Mouse (Mus musculus) limb, embryonic 10.5 days (tissue): ENCODE data around the gene Drc1. TPM values are rescaled to one million over a fixed set of nuclear protein-coding genes. Genes with fewer than 3 reads are reported as not detected.
A peak's percentile ranks its signal among the peaks of the same experiment; 100 is the strongest.

Experiments used
- DNase-seq: peaks from one replicate; pipeline ENCODE4 v3.0.0-alpha.2; 2017; ENCODE audit warnings: low spot score
- H3K27ac ChIP-seq: fragments of 300-500 bp; sonication (generic); 2 replicates; pipeline ENCODE4 v1.5.1; 2016; ENCODE audit warnings: mild to moderate bottlenecking
- H3K27me3 ChIP-seq: fragments of 300-500 bp; sonication (generic); 2 replicates; pipeline ENCODE4 v1.6.1; 2016; ENCODE audit warnings: low read depth, mild to moderate bottlenecking; ENCODE audit not compliant: poor library complexity, severe bottlenecking
- H3K36me3 ChIP-seq: fragments of 300-500 bp; sonication (generic); 2 replicates; pipeline ENCODE4 v1.6.1; 2016; ENCODE audit warnings: mild to moderate bottlenecking, moderate library complexity
- H3K4me1 ChIP-seq: fragments of 300-500 bp; sonication (generic); 2 replicates; pipeline ENCODE4 v1.6.1; 2016
- H3K4me3 ChIP-seq: fragments of 300-500 bp; sonication (generic); 2 replicates; pipeline ENCODE4 v1.5.1; 2016; ENCODE audit warnings: mild to moderate bottlenecking, moderate library complexity
- H3K9me3 ChIP-seq: fragments of 300-500 bp; sonication (generic); replicated peaks from 2 replicates; pipeline ENCODE4 v1.6.1; 2016; ENCODE audit warnings: mild to moderate bottlenecking
- WGBS: fragments of 180-500 bp; shearing (Covaris S2); methylation state at CpG from one replicate; pipeline ENCODE4 v1.1.7; 2016; 5-methylcytosine and 5-hydroxymethylcytosine counted together
- polyA plus RNA-seq: library from polyadenylated mRNA; unstranded; fragments of >200 nt; fragmentation: Nextera tagmentation; extraction: Ambion mirVana; gene quantifications from 2 replicates; pipeline ENCODE4 v1.2.1, GENCODE M21; 2016

Drc1 gene
- polyA plus RNA-seq, 1 experiment from 2014 or later: 0.28 TPM

- Histone ChIP-seq H3K4me1 (0 out of 2 replicates have a peak, but pooled peaks cover 8% of the 10 kb centered on the region), H3K9me3 (no peaks in the 10 kb centered on the region), H3K27me3 (no peaks in the 10 kb centered on the region), H3K36me3 (no peaks in the 10 kb centered on the region), H3K27ac (no peak overlapping the region), H3K4me3 (no peak overlapping the region)
- WGBS: 84% methylated on average over 5 of the region's 5 CpGs
- no peak for DNase-seq
These were observed 108.6 kb downstream of the Drc1 start for GRCm38 (mm10) chr5:30389836-30390235.

- 27% methylated on average over 7 of the region's 7 CpGs for WGBS
- peak; percentile 86 for DNase-seq
These were observed 110.3 kb downstream of the Drc1 start for GRCm38 (mm10) chr5:30391473-30391872.

GRCm38 (mm10) chr5:30400521-30400920, 119.3 kb downstream of the Drc1 start:
- Histone ChIP-seq H3K4me3 (no peak overlapping the region), H3K36me3 (no peaks in the 10 kb centered on the region), H3K9me3 (no peaks in the 10 kb centered on the region; the same call in 1 of the 2 replicates), H3K4me1 (no peaks in the 10 kb centered on the region), H3K27me3 (no peaks in the 10 kb centered on the region), H3K27ac (no peak overlapping the region)
- no peak for DNase-seq
- WGBS: 87% methylated on average over 5 of the region's 5 CpGs

More at GRCm38 (mm10) chr5:30391473-30391872, 110.3 kb downstream of the Drc1 start:
- H3K27ac ChIP-seq: no peak overlapping the region
- 0 out of 2 replicates have a peak, but pooled peaks cover 5% of the 10 kb centered on the region for H3K4me1 ChIP-seq
- no peak overlapping the region for H3K4me3 ChIP-seq
- no peaks in the 10 kb centered on the region for H3K27me3 ChIP-seq
- H3K9me3 ChIP-seq: no peaks in the 10 kb centered on the region
- H3K36me3 ChIP-seq: no peaks in the 10 kb centered on the region

- H3K4me1 ChIP-seq: no peaks in the 10 kb centered on the region
- H3K9me3 ChIP-seq: no peaks in the 10 kb centered on the region; the same call in 1 of the 2 replicates
- H3K4me3 ChIP-seq: no peak overlapping the region
- H3K27ac ChIP-seq: no peak overlapping the region
- 74% methylated on average over 8 of the region's 8 CpGs for WGBS
- H3K36me3 ChIP-seq: no peaks in the 10 kb centered on the region
- no peak for DNase-seq
- H3K27me3 ChIP-seq: no peaks in the 10 kb centered on the region
These were observed 120.0 kb downstream of the Drc1 start for GRCm38 (mm10) chr5:30401165-30401564.

- 38% methylated on average over 9 of the region's 9 CpGs for WGBS
- Histone ChIP-seq H3K36me3 (no peaks in the 10 kb centered on the region), H3K9me3 (no peaks in the 10 kb centered on the region), H3K4me3 (no peak overlapping the region), H3K4me1 (peaks cover 12% of the 10 kb centered on the region), H3K27me3 (no peaks in the 10 kb centered on the region), H3K27ac (no peak overlapping the region)
- no peak for DNase-seq
These were observed 125.7 kb downstream of the Drc1 start for GRCm38 (mm10) chr5:30406876-30407275.

GRCm38 (mm10) chr5:30411524-30411923, 130.3 kb downstream of the Drc1 start:
- H3K27me3 ChIP-seq: no peaks in the 10 kb centered on the region
- no peak overlapping the region for H3K4me3 ChIP-seq
- WGBS: 90% methylated on average over 10 of the region's 10 CpGs
- no peaks in the 10 kb centered on the region for H3K9me3 ChIP-seq
- no peak overlapping the region for H3K27ac ChIP-seq
- H3K4me1 ChIP-seq: peaks cover 11% of the 10 kb centered on the region
- DNase-seq: no peak
- H3K36me3 ChIP-seq: no peaks in the 10 kb centered on the region

GRCm38 (mm10) chr5:30415381-30415780, 134.2 kb downstream of the Drc1 start:
- Histone ChIP-seq H3K27ac (no peak overlapping the region), H3K9me3 (no peaks in the 10 kb centered on the region), H3K27me3 (no peaks in the 10 kb centered on the region), H3K4me3 (no peak overlapping the region), H3K4me1 (no peaks in the 10 kb centered on the region), H3K36me3 (no peaks in the 10 kb centered on the region)
- no peak for DNase-seq
- WGBS: 80% methylated on average over 2 of the region's 2 CpGs

- no peaks in the 10 kb centered on the region for H3K27me3 ChIP-seq
- 80% methylated on average over 4 of the region's 4 CpGs for WGBS
- no peaks in the 10 kb centered on the region for H3K36me3 ChIP-seq
- H3K27ac ChIP-seq: no peak overlapping the region
- no peaks in the 10 kb centered on the region for H3K9me3 ChIP-seq
- no peak for DNase-seq
- no peaks in the 10 kb centered on the region for H3K4me1 ChIP-seq
- H3K4me3 ChIP-seq: no peak overlapping the region
These were observed 134.7 kb downstream of the Drc1 start for GRCm38 (mm10) chr5:30415876-30416275.

Other genes with a start within 250 kb of the Drc1 start
- 404 and 416 TPM in 2 replicates for gene Tyms, start 207.8 kb upstream of the Drc1 start, polyA plus RNA-seq
- gene Garem2, start 176.2 kb upstream of the Drc1 start, polyA plus RNA-seq: 0.23 and 0.46 TPM in 2 replicates
- not detected in 2 replicates for gene 3110082J24Rik, start 175.3 kb upstream of the Drc1 start, polyA plus RNA-seq
- 105 and 119 TPM in 2 replicates for gene Hadha, start 126.2 kb upstream of the Drc1 start, polyA plus RNA-seq
- 120 and 126 TPM in 2 replicates for gene Hadhb, start 126.1 kb upstream of the Drc1 start, polyA plus RNA-seq
- not detected in 2 replicates for gene Adgrf3, start 75.7 kb upstream of the Drc1 start, polyA plus RNA-seq
- 19.4 TPM in 2 replicates for gene Selenoi, start 48.8 kb upstream of the Drc1 start, polyA plus RNA-seq
- gene Otof, start 180.5 kb downstream of the Drc1 start, polyA plus RNA-seq: 0.06 and 0.10 TPM in 2 replicates
- gene 1700001C02Rik, start 184.7 kb downstream of the Drc1 start, polyA plus RNA-seq: not detected in 2 replicates